Mouse (Mus musculus) thymus, adult 2 months (tissue): ENCODE data around the gene Lima1.

Experiments
- CTCF ChIP-seq: fragments of 200-500 bp; IDR thresholded peaks from 2 replicates; pipeline ENCODE4 v1.5.1; 2012; ENCODE audit warnings: mild to moderate bottlenecking, control low read depth, low read length, moderate library complexity, borderline replicate concordance; ENCODE audit not compliant: control insufficient read depth, poor library complexity, insufficient read depth; ENCODE audit errors: extremely low read depth
- POLR2A ChIP-seq: fragments of 200-500 bp; IDR thresholded peaks from 2 replicates; pipeline ENCODE4 v1.6.1; 2012; ENCODE audit warnings: mild to moderate bottlenecking, low read length, control low read depth, moderate library complexity; ENCODE audit not compliant: control insufficient read depth, poor library complexity, insufficient read depth; ENCODE audit errors: extremely low read depth

DNA sequence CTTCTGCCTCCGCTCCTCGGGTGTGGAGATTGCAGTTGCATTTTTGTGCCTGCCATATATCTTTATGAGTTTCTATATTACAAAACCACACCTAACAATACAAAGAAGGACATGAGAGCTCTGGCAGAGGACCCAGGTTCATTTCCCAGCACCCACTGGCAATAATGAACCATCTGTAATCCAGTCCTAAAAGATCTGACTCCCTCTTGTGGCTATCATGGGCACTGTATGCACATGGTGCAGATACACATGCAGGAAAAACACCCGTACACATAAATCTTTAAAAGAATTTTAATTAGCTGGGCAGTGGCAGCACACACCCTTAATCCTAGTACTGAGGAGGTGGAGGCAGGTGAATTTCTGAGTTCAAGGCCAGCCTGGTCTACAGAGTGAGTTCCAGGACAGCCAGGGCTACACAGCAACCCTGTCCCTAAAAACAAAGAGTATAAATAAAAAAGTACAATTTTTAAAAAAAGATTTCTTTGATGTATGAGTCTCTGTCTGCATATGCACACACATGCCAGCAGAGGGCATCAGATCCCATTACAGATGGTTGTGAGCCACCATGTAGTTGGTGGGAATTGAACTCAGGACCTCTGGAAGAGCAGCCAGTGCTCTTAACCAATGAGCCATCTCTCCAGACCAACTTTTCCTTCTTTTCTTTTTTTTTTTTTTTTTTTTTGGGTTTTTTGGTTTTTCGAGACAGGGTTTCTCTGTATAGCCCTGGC is 146.0 kb downstream of the Lima1 start:
- TF ChIP-seq POLR2A, result no peak
- no peak for TF ChIP-seq CTCF
